Comparison of ENCODE assay signal across 22 mouse cellular contexts in the genomic region with DNA sequence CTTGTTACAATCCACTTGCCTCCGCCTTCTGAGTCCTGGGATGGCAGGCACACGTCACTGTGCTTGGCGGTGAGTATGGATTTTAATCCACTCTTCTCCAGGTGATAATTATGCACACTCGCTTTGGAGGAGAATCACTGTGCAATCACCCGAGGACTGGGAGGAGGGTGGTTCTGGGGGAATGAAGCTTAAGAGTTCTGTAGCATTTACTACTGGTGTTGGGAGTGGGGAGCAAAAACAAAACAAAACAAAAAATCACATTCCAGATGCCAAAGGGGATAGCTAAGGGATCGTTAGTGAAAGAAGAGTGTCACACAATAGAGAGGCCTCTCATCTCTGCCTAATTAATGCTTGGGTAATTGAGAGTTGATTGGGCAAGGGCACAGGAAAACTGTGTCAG. TPM values are rescaled to one million over a fixed set of nuclear protein-coding genes. Genes with fewer than 3 reads are reported as not detected.
DNase-seq lines count a peak whose midpoint lies in the region; ATAC-seq lines count a peak whose summit lies in the region.
"Had no signal": no experiment of that assay in that cellular context is flagged by ENCODE, and none has a peak within 500 bp of the region (broad histone marks: within the 10 kb centered on the region; RNA-seq: fewer than 3 reads in every experiment).

No protein-coding gene starts in this region.

- no peak overlapping the region for H3K4me3 ChIP-seq in forebrain, embryonic 12.5 days (replicated peaks)
- H3K4me3 ChIP-seq in forebrain, embryonic 10.5 days: no peak overlapping the region
- H3K4me3 ChIP-seq in forebrain, embryonic 15.5 days: no peak overlapping the region
- no peak overlapping the region for H3K4me3 ChIP-seq in heart, embryonic 12.5 days
- H3K4me3 ChIP-seq: embryonic facial prominence, embryonic 15.5 days; erythroblast, embryonic 14.5 days; gastrocnemius, adult 2 months; heart, embryonic 10.5 days; heart, embryonic 15.5 days; hindbrain, embryonic 13.5 days had no signal

- no peak for DNase-seq in forebrain, embryonic 10.5 days (ENCODE audit: extremely low spot score, low spot score)
- peak; percentile 70 for DNase-seq in retina, postnatal 1 day
- no peak for DNase-seq in retina, embryonic 14.5 days (ENCODE audit: low spot score)
- DNase-seq in liver: no peak
- DNase-seq: adrenal gland, adult 2 months; adrenal gland, postnatal 25 days; cerebellum, postnatal 10 days; embryo, embryonic 11 days; gastrocnemius, adult 2 months; gastrocnemius, postnatal 36 days; heart, adult 18-20 months; heart, postnatal 14 days had no signal

- H3K4me1 ChIP-seq in forebrain, embryonic 12.5 days: peaks cover 20% of the 10 kb centered on the region
- peaks cover 43% of the 10 kb centered on the region for H3K4me1 ChIP-seq in forebrain, embryonic 10.5 days
- peaks cover 19% of the 10 kb centered on the region for H3K4me1 ChIP-seq in forebrain, embryonic 15.5 days
- peaks cover 37% of the 10 kb centered on the region for H3K4me1 ChIP-seq in heart, embryonic 12.5 days (replicated peaks)
- H3K4me1 ChIP-seq: embryonic facial prominence, embryonic 15.5 days had no signal

- 31% methylated on average over 6 of the region's 6 CpGs for WGBS in forebrain, embryonic 12.5 days
- 63% methylated on average over 6 of the region's 6 CpGs for WGBS in forebrain, embryonic 10.5 days
- WGBS in forebrain, embryonic 15.5 days: 26% methylated on average over 6 of the region's 6 CpGs
- WGBS in heart, embryonic 12.5 days: 82% methylated on average over 6 of the region's 6 CpGs

- ATAC-seq in forebrain, embryonic 12.5 days (ENCODE audit: low FRiP score): peak; percentile 78; the same call in 1 of the 2 replicates
- peak; percentile 65 for ATAC-seq in forebrain, embryonic 15.5 days (replicated peaks)
- ATAC-seq in heart, embryonic 12.5 days (ENCODE audit: insufficient number of reproducible peaks, low FRiP score): no peak
- ATAC-seq: hindbrain, postnatal 0 days; Patski had no signal

- no peaks in the 10 kb centered on the region for H3K9me3 ChIP-seq in forebrain, embryonic 12.5 days
- H3K9me3 ChIP-seq in forebrain, embryonic 10.5 days: no peaks in the 10 kb centered on the region
- H3K9me3 ChIP-seq in forebrain, embryonic 15.5 days: no peaks in the 10 kb centered on the region
- no peaks in the 10 kb centered on the region for H3K9me3 ChIP-seq in heart, embryonic 12.5 days (replicated peaks)
- H3K9me3 ChIP-seq: embryonic facial prominence, embryonic 15.5 days; heart, embryonic 10.5 days; heart, embryonic 15.5 days; hindbrain, embryonic 13.5 days had no signal

- peaks cover 18% of the 10 kb centered on the region; the same call in 1 of the 2 replicates for H3K27me3 ChIP-seq in forebrain, embryonic 12.5 days
- peaks cover 100% of the 10 kb centered on the region for H3K27me3 ChIP-seq in forebrain, embryonic 10.5 days (ENCODE audit: poor library complexity, severe bottlenecking)
- H3K27me3 ChIP-seq in forebrain, embryonic 15.5 days: no peaks in the 10 kb centered on the region
- no peaks in the 10 kb centered on the region for H3K27me3 ChIP-seq in heart, embryonic 12.5 days (replicated peaks)
- H3K27me3 ChIP-seq: embryonic facial prominence, embryonic 15.5 days; heart, embryonic 15.5 days had no signal

- no peak overlapping the region for H3K4me2 ChIP-seq in forebrain, embryonic 12.5 days
- H3K4me2 ChIP-seq in forebrain, embryonic 15.5 days (replicated peaks): no peak overlapping the region
- H3K4me2 ChIP-seq in heart, embryonic 12.5 days: no peak overlapping the region
- H3K4me2 ChIP-seq: embryonic facial prominence, embryonic 15.5 days; heart, embryonic 15.5 days; hindbrain, embryonic 13.5 days had no signal

- H3K9ac ChIP-seq in forebrain, embryonic 12.5 days: no peak overlapping the region
- H3K9ac ChIP-seq in forebrain, embryonic 15.5 days (replicated peaks): no peak overlapping the region
- H3K9ac ChIP-seq in heart, embryonic 12.5 days: no peak overlapping the region
- H3K9ac ChIP-seq: embryonic facial prominence, embryonic 15.5 days; heart, embryonic 15.5 days; hindbrain, embryonic 13.5 days had no signal

- 0 out of 2 replicates have a peak overlapping the region, but pooled peaks have one; percentile 31 for H3K27ac ChIP-seq in forebrain, embryonic 12.5 days
- no peak overlapping the region for H3K27ac ChIP-seq in forebrain, embryonic 10.5 days
- 0 out of 2 replicates have a peak overlapping the region, but pooled peaks have one; percentile 4 for H3K27ac ChIP-seq in forebrain, embryonic 15.5 days (replicated peaks)
- no peak overlapping the region for H3K27ac ChIP-seq in heart, embryonic 12.5 days (ENCODE audit: poor library complexity, severe bottlenecking)
- H3K27ac ChIP-seq: embryonic facial prominence, embryonic 15.5 days; gastrocnemius, adult 2 months; heart, embryonic 10.5 days; heart, embryonic 15.5 days; hindbrain, embryonic 13.5 days; hindbrain, postnatal 0 days had no signal

- no peaks in the 10 kb centered on the region for H3K36me3 ChIP-seq in forebrain, embryonic 12.5 days (replicated peaks)
- H3K36me3 ChIP-seq in forebrain, embryonic 10.5 days (replicated peaks): no peaks in the 10 kb centered on the region
- no peaks in the 10 kb centered on the region for H3K36me3 ChIP-seq in forebrain, embryonic 15.5 days
- no peaks in the 10 kb centered on the region for H3K36me3 ChIP-seq in heart, embryonic 12.5 days
- H3K36me3 ChIP-seq: embryonic facial prominence, embryonic 15.5 days; heart, embryonic 10.5 days; heart, embryonic 15.5 days; hindbrain, embryonic 13.5 days had no signal

RNA-seq across cellular contexts. Expression of a gene that starts 46.6 kb away (rescaled TPM):
- 48.3 and 51.0 TPM in 2 replicates for polyA plus RNA-seq in forebrain, embryonic 12.5 days (2016; fragmentation: Nextera tagmentation; extraction: Ambion mirVana)
- 67.4 and 70.8 TPM in 2 replicates for polyA plus RNA-seq in forebrain, embryonic 10.5 days (2016; fragmentation: Nextera tagmentation; extraction: Ambion mirVana)
- 22.9 and 23.8 TPM in 2 replicates for polyA plus RNA-seq in forebrain, embryonic 15.5 days (2015; fragmentation: Nextera tagmentation; extraction: Ambion mirVana)
- 73.7 and 75.2 TPM in 2 replicates for polyA plus RNA-seq in heart, embryonic 12.5 days (2016; fragmentation: Nextera tagmentation; extraction: Ambion mirVana)

Comparison
In these comparisons a context has a peak if more than half of its experiments do, and no peak if none do; other contexts are left out.
1. H3K27ac ChIP-seq: peak in forebrain, embryonic 12.5 days (single experiment) and forebrain, embryonic 15.5 days (single experiment); none in forebrain, embryonic 10.5 days (single experiment) and heart, embryonic 12.5 days (single experiment).